Mouse (Mus musculus): ENCODE measurements around the gene Shd.

DNA sequence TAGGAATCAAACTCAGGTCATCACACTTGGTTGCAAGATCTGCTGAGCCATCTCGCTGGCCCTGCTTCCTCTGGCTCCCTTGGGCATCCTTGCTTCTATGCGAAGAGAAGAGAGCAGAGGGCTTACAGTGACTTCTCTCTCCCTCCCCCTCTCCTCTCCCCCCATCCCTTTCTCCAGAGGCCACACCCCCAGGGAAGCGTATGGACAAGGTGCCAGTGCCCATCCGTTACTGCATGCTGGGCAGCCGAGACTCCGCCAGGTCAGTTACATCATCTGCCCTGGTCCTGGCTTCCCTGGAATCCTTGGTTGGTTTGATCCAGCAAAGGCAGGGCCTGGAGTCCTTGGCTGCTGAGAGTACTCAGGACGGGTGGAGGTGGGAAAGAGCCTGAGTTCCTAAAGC lies 41.2 kb downstream of the Shd start:
- TF ChIP-seq CTCF (IDR thresholded peaks at IDR 0.05; ENCODE audit: low read depth, low read length), result no peak
- TF ChIP-seq POLR2A (IDR thresholded peaks at IDR 0.05; ENCODE audit: insufficient read depth, low read length), result no peak

Data from ES-Bruce4 (cell line).